Mouse (Mus musculus): ENCODE data around the gene Olfr1221. TPM values are rescaled to one million over a fixed set of nuclear protein-coding genes. Genes with fewer than 3 reads are reported as not detected.

The Olfr1221 gene
- polyA plus RNA-seq, 1 experiment: not detected

GRCm38 (mm10) chr2:89093848-89094247, 23.2 kb downstream of the Olfr1221 start:
- Histone ChIP-seq H3K27ac (ENCODE audit: insufficient read depth, low read length) (no peak overlapping the region), H3K4me3 (ENCODE audit: extremely low read depth, insufficient read depth, insufficient read length) (no peak overlapping the region), H3K4me1 (ENCODE audit: control insufficient read depth, insufficient read depth, insufficient read length) (no peaks in the 10 kb centered on the region), H3K27me3 (ENCODE audit: control insufficient read depth, insufficient read depth, low read length) (no peaks in the 10 kb centered on the region), H3K36me3 (ENCODE audit: control insufficient read depth, insufficient read depth, low read length) (no peaks in the 10 kb centered on the region)
- TF ChIP-seq CTCF (IDR thresholded peaks at IDR 0.05; ENCODE audit: extremely low read depth, insufficient read depth, insufficient read length, insufficient replicate concordance) (no peak), POLR2A (IDR thresholded peaks at IDR 0.05; ENCODE audit: low read depth, low read length) (no peak)
- 93% methylated on average over 1 of the region's 1 CpGs for WGBS
- DNase-seq (ENCODE audit: low read depth in 1 of 2, low spot score in 2 of 2): no peak

- no peaks in the 10 kb centered on the region for H3K4me1 ChIP-seq (ENCODE audit: control insufficient read depth, insufficient read depth, insufficient read length)
- WGBS: 49% methylated on average over 1 of the region's 1 CpGs
- H3K4me3 ChIP-seq (ENCODE audit: extremely low read depth, insufficient read depth, insufficient read length): no peak within 1 kb of the TSS
- no peaks in the 10 kb centered on the region for H3K36me3 ChIP-seq (ENCODE audit: control insufficient read depth, insufficient read depth, low read length)
- H3K27ac ChIP-seq (ENCODE audit: insufficient read depth, low read length): no peak within 1 kb of the TSS
- TF ChIP-seq POLR2A (IDR thresholded peaks at IDR 0.05; ENCODE audit: low read depth, low read length) (no peak), CTCF (IDR thresholded peaks at IDR 0.05; ENCODE audit: extremely low read depth, insufficient read depth, insufficient read length, insufficient replicate concordance) (no peak)
- DNase-seq (ENCODE audit: low read depth in 1 of 2, low spot score in 2 of 2): no peak
- H3K27me3 ChIP-seq (ENCODE audit: control insufficient read depth, insufficient read depth, low read length): no peaks in the 10 kb centered on the region
Measured at GRCm38 (mm10) chr2:89083413-89083812, 33.7 kb downstream of the Olfr1221 start, which contains the start of gene Olfr1219. Olfr1219 (minus strand) TSS chr2:89083513.

- H3K27ac ChIP-seq (ENCODE audit: insufficient read depth, low read length): no peak overlapping the region
- H3K36me3 ChIP-seq (ENCODE audit: control insufficient read depth, insufficient read depth, low read length): no peaks in the 10 kb centered on the region
- H3K4me3 ChIP-seq (ENCODE audit: extremely low read depth, insufficient read depth, insufficient read length): no peak overlapping the region
- no peak for DNase-seq (ENCODE audit: low read depth in 1 of 2, low spot score in 2 of 2)
- no peaks in the 10 kb centered on the region for H3K4me1 ChIP-seq (ENCODE audit: control insufficient read depth, insufficient read depth, insufficient read length)
- H3K27me3 ChIP-seq (ENCODE audit: control insufficient read depth, insufficient read depth, low read length): no peaks in the 10 kb centered on the region
- TF ChIP-seq POLR2A (IDR thresholded peaks at IDR 0.05; ENCODE audit: low read depth, low read length) (no peak), CTCF (IDR thresholded peaks at IDR 0.05; ENCODE audit: extremely low read depth, insufficient read depth, insufficient read length, insufficient replicate concordance) (no peak)
Measured at GRCm38 (mm10) chr2:89081487-89081886, 35.6 kb downstream of the Olfr1221 start.

GRCm38 (mm10) chr2:89061087-89061486, 56.0 kb downstream of the Olfr1221 start, which contains the start of gene Olfr1218:
Olfr1218 (minus strand) TSS chr2:89061187.
- no peak for DNase-seq (ENCODE audit: low read depth in 1 of 2, low spot score in 2 of 2)
- Histone ChIP-seq H3K36me3 (ENCODE audit: control insufficient read depth, insufficient read depth, low read length) (no peaks in the 10 kb centered on the region), H3K4me3 (ENCODE audit: extremely low read depth, insufficient read depth, insufficient read length) (no peak within 1 kb of the TSS), H3K27me3 (ENCODE audit: control insufficient read depth, insufficient read depth, low read length) (no peaks in the 10 kb centered on the region), H3K4me1 (ENCODE audit: control insufficient read depth, insufficient read depth, insufficient read length) (no peaks in the 10 kb centered on the region), H3K27ac (ENCODE audit: insufficient read depth, low read length) (no peak within 1 kb of the TSS)
- no peak for TF ChIP-seq CTCF (IDR thresholded peaks at IDR 0.05; ENCODE audit: extremely low read depth, insufficient read depth, insufficient read length, insufficient replicate concordance)
- no peak for TF ChIP-seq POLR2A (IDR thresholded peaks at IDR 0.05; ENCODE audit: low read depth, low read length)

Other genes starting within 250 kb of the Olfr1221 start
- not detected in 2 replicates for gene Olfr1208, start 215.0 kb downstream of the Olfr1221 start, polyA plus RNA-seq (2012; rRNA removed)
- not detected in 2 replicates for gene Olfr1209, start 202.1 kb downstream of the Olfr1221 start, polyA plus RNA-seq (2012; rRNA removed)
- gene Olfr1211, start 179.2 kb downstream of the Olfr1221 start, polyA plus RNA-seq (2012; rRNA removed): not detected in 2 replicates
- gene Olfr1212, start 163.3 kb downstream of the Olfr1221 start, polyA plus RNA-seq (2012; rRNA removed): not detected in 2 replicates
- gene Gm13762, start 137.0 kb downstream of the Olfr1221 start, polyA plus RNA-seq (2012; rRNA removed): not detected in 2 replicates
- gene Olfr1214, start 124.6 kb downstream of the Olfr1221 start, polyA plus RNA-seq (2012; rRNA removed): not detected in 2 replicates
- gene Olfr1215, start 110.3 kb downstream of the Olfr1221 start, polyA plus RNA-seq (2012; rRNA removed): not detected in 2 replicates
- gene Olfr1216, start 98.9 kb downstream of the Olfr1221 start, polyA plus RNA-seq (2012; rRNA removed): not detected in 2 replicates
- gene Olfr1217, start 85.2 kb downstream of the Olfr1221 start, polyA plus RNA-seq (2012; rRNA removed): not detected in 2 replicates
- gene Olfr1218, start 56.1 kb downstream of the Olfr1221 start, polyA plus RNA-seq (2012; rRNA removed): not detected in 2 replicates
- not detected in 2 replicates for gene Olfr1219, start 33.8 kb downstream of the Olfr1221 start, polyA plus RNA-seq (2012; rRNA removed)
- not detected in 2 replicates for gene Olfr1220, start 10.4 kb downstream of the Olfr1221 start, polyA plus RNA-seq (2012; rRNA removed)
- gene Olfr1222, start 15.8 kb upstream of the Olfr1221 start, polyA plus RNA-seq (2012; rRNA removed): not detected in 2 replicates
- not detected in 2 replicates for gene Olfr1223, start 34.3 kb upstream of the Olfr1221 start, polyA plus RNA-seq (2012; rRNA removed)
- not detected in 2 replicates for gene Olfr1224-ps1, start 46.8 kb upstream of the Olfr1221 start, polyA plus RNA-seq (2012; rRNA removed)
- gene Olfr1225, start 57.4 kb upstream of the Olfr1221 start, polyA plus RNA-seq (2012; rRNA removed): not detected in 2 replicates
- gene Olfr1226, start 82.8 kb upstream of the Olfr1221 start, polyA plus RNA-seq (2012; rRNA removed): not detected in 2 replicates
- gene Olfr1228, start 136.8 kb upstream of the Olfr1221 start, polyA plus RNA-seq (2012; rRNA removed): not detected in 2 replicates
- gene Olfr1229, start 170.7 kb upstream of the Olfr1221 start, polyA plus RNA-seq (2012; rRNA removed): not detected in 2 replicates
- gene Olfr1230, start 180.0 kb upstream of the Olfr1221 start, polyA plus RNA-seq (2012; rRNA removed): not detected in 2 replicates
- gene Olfr1231, start 189.8 kb upstream of the Olfr1221 start, polyA plus RNA-seq (2012; rRNA removed): not detected in 2 replicates
- not detected in 2 replicates for gene Olfr1232, start 212.4 kb upstream of the Olfr1221 start, polyA plus RNA-seq (2012; rRNA removed)
- not detected in 2 replicates for gene Olfr1233, start 225.1 kb upstream of the Olfr1221 start, polyA plus RNA-seq (2012; rRNA removed)
- not detected in 2 replicates for gene Olfr1234, start 247.6 kb upstream of the Olfr1221 start, polyA plus RNA-seq (2012; rRNA removed)

Measured in spleen, adult 2 months (tissue).